Mouse (Mus musculus) liver, embryonic 12.5 days (tissue): Measurements from ENCODE around the gene Cd24a. TPM values are rescaled to one million over a fixed set of nuclear protein-coding genes. Genes with fewer than 3 reads are reported as not detected.

Experiments used
- ATAC-seq: fragments of 200-750 bp; cut with Nextera tagmentation; 2 replicates; pipeline ENCODE4 v1.8.0; 2017; ENCODE audit warnings: moderate number of reproducible peaks, mild to moderate bottlenecking, moderate library complexity
- H3K27ac ChIP-seq: fragments of 300-500 bp; sonication (generic); 2 replicates; pipeline ENCODE4 v1.5.1; 2016; ENCODE audit warnings: mild to moderate bottlenecking
- H3K27me3 ChIP-seq: fragments of 300-500 bp; sonication (generic); replicated peaks from 2 replicates; pipeline ENCODE4 v1.6.1; 2016; ENCODE audit warnings: mild to moderate bottlenecking, moderate library complexity
- H3K36me3 ChIP-seq: fragments of 300-500 bp; sonication (generic); 2 replicates; pipeline ENCODE4 v1.6.1; 2016; ENCODE audit warnings: mild to moderate bottlenecking, moderate library complexity
- H3K4me1 ChIP-seq: fragments of 300-500 bp; sonication (generic); 2 replicates; pipeline ENCODE4 v1.6.1; 2016
- H3K4me2 ChIP-seq: fragments of 300-500 bp; sonication (generic); 2 replicates; pipeline ENCODE4 v1.6.1; 2016; ENCODE audit warnings: mild to moderate bottlenecking, moderate library complexity
- H3K4me3 ChIP-seq: fragments of 300-500 bp; sonication (generic); 2 replicates; pipeline ENCODE4 v1.5.1; 2016; ENCODE audit warnings: mild to moderate bottlenecking, moderate library complexity
- H3K9ac ChIP-seq: fragments of 300-500 bp; sonication (generic); 2 replicates; pipeline ENCODE4 v1.6.1; 2016; ENCODE audit warnings: mild to moderate bottlenecking, moderate library complexity
- H3K9me3 ChIP-seq: fragments of 300-500 bp; sonication (generic); replicated peaks from 2 replicates; pipeline ENCODE4 v1.6.1; 2016; ENCODE audit warnings: mild to moderate bottlenecking, moderate library complexity
- WGBS: fragments of 180-500 bp; shearing (Covaris S2); methylation state at CpG from one replicate; pipeline ENCODE4 v1.1.7; 2016; ENCODE audit not compliant: insufficient replicate concordance; 5-methylcytosine and 5-hydroxymethylcytosine counted together
- polyA plus RNA-seq: library from polyadenylated mRNA; unstranded; fragments of >200 nt; fragmentation: Nextera tagmentation; extraction: Ambion mirVana; gene quantifications from 2 replicates; pipeline ENCODE4 v1.2.1, GENCODE M21; 2016

Gene Cd24a
- polyA plus RNA-seq, 1 experiment from 2014 or later = 819 TPM

- peak overlapping the region; percentile 99 for H3K27ac ChIP-seq
- H3K9ac ChIP-seq = peak overlapping the region; percentile 57
- peak; percentile 97 for ATAC-seq
- H3K4me3 ChIP-seq = no peak overlapping the region
- 18% methylated on average over 5 of the region's 5 CpGs for WGBS
- peaks cover 88% of the 10 kb centered on the region for H3K4me1 ChIP-seq
- H3K4me2 ChIP-seq = peak overlapping the region; percentile 55
- no peaks in the 10 kb centered on the region for H3K27me3 ChIP-seq
- peaks cover 27% of the 10 kb centered on the region for H3K36me3 ChIP-seq
- no peaks in the 10 kb centered on the region for H3K9me3 ChIP-seq
Observed at GRCm38 (mm10) chr10:43609507-43609906, 31.4 kb downstream of the Cd24a start.

DNA sequence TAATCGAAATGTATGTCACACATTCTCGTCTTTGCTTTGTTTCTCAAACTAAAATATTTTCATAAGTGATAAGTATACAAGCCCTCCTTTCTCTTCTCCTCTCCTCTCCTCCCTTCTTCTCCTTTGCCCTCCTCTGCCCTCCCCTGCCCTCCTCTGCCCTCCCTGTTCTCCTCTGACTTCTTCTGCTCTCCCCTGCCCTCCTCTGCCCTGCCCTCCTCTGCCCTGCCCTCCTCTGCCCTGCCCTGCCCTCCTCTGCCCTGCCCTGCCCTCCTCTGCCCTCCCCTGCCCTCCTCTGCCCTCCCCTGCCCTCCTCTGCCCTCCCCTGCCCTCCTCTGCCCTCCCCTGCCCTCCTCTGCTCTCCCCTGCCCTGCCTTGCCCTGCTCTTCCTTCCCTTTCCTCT, 31.9 kb downstream of the Cd24a start:
- Histone ChIP-seq H3K36me3 (peaks cover 26% of the 10 kb centered on the region), H3K27ac (peak overlapping the region; percentile 99), H3K27me3 (no peaks in the 10 kb centered on the region), H3K9me3 (no peaks in the 10 kb centered on the region), H3K9ac (peak overlapping the region; percentile 57), H3K4me3 (no peak overlapping the region), H3K4me2 (peak overlapping the region; percentile 55), H3K4me1 (peaks cover 83% of the 10 kb centered on the region)
- ATAC-seq = peak; percentile 83
- WGBS = 33% methylated on average over 2 of the region's 2 CpGs

DNA sequence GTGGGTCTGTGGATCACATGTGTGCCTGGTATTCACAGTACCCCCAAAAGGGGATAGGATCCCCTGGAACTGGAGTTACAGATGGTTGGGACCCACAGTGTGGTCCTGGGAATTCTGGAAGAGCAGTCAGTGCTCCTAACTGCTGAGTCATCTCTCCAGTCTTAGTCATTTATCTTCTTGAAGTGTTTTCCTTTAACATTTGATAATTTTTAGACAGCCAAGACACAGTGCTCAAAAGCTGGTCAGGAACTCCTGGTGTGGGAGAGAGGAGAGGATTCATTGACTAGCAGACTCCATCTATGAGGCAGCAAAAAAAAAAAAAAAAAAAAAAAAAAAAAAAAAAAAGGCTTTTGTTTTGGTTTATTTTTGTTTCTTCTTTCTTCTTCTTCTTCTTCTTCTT, 33.0 kb downstream of the Cd24a start:
- H3K9ac ChIP-seq = peak overlapping the region; percentile 43; the same call in 1 of the 2 replicates
- H3K27ac ChIP-seq = peak overlapping the region; percentile 99
- peaks cover 77% of the 10 kb centered on the region for H3K4me1 ChIP-seq
- H3K9me3 ChIP-seq = no peaks in the 10 kb centered on the region
- H3K36me3 ChIP-seq = peaks cover 20% of the 10 kb centered on the region
- H3K27me3 ChIP-seq = peaks cover under 1% of the 10 kb centered on the region; the same call in 1 of the 2 replicates
- H3K4me3 ChIP-seq = no peak overlapping the region
- ATAC-seq = peak; percentile 10; the same call in 1 of the 2 replicates
- H3K4me2 ChIP-seq = peak overlapping the region; percentile 55

DNA sequence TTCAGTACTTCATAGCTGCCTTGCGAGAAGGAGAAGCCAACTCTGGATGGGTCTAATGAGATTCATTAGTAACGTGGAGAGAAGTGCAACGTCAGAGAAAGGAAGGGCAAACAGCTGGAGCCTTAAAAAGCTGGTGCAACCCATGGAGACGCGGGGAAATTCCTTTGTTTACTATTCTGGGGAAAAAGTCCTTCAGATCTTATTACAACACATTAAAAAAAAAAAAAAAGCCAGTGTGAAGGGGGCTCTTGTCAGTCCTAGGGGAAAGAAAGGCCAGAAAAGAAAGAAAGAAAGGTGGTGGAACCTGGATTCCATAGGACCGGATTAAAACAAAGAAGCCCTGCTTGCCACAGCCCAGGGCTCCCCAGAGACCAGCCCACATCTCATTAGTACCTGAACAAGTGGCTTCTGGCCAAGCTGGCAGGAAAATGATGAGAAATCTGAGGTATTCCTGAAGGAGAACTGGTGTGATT, 41.0 kb downstream of the Cd24a start:
- Histone ChIP-seq H3K4me1 (peaks cover 61% of the 10 kb centered on the region), H3K9ac (peak overlapping the region; percentile 38; the same call in 1 of the 2 replicates), H3K4me2 (no peak overlapping the region), H3K27me3 (peaks cover 20% of the 10 kb centered on the region), H3K9me3 (no peaks in the 10 kb centered on the region), H3K36me3 (peaks cover 11% of the 10 kb centered on the region), H3K27ac (peak overlapping the region; percentile 70), H3K4me3 (no peak overlapping the region)
- ATAC-seq = no peak
- 36% methylated on average over 6 of the region's 6 CpGs for WGBS

DNA sequence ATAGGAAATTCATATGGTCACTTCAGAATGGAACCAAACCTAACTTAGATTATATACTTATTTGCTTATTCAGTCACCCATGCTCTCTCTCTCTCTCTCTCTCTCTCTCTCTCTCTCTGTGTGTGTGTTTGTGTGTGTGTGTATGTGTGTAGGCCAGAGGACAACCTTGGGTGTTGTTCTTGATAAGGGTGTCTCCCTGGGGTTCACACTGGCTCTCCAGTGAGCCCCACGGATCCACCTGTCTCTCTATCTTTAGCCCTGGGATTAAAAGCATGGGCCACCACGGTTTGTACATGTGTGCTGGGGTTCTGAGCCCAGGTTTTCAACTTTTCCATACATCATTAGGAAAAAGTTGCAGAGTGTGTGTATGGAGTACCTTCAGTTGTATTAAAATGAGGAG, 41.9 kb downstream of the Cd24a start:
- Histone ChIP-seq H3K9me3 (no peaks in the 10 kb centered on the region), H3K36me3 (peaks cover 3% of the 10 kb centered on the region; the same call in 1 of the 2 replicates), H3K4me2 (0 out of 2 replicates have a peak overlapping the region, but pooled peaks have one; percentile 12), H3K27me3 (peaks cover 20% of the 10 kb centered on the region), H3K4me1 (peaks cover 69% of the 10 kb centered on the region), H3K4me3 (no peak overlapping the region), H3K9ac (peak overlapping the region; percentile 61), H3K27ac (peak overlapping the region; percentile 70)
- peak; percentile 83 for ATAC-seq
- WGBS = 34% methylated on average over 2 of the region's 2 CpGs

- Histone ChIP-seq H3K36me3 (peaks cover 14% of the 10 kb centered on the region), H3K9me3 (peaks cover 9% of the 10 kb centered on the region), H3K4me2 (no peak overlapping the region), H3K4me1 (peaks cover 85% of the 10 kb centered on the region), H3K27me3 (0 out of 2 replicates have a peak, but pooled peaks cover under 1% of the 10 kb centered on the region), H3K27ac (peak overlapping the region; percentile 93), H3K4me3 (no peak overlapping the region), H3K9ac (no peak overlapping the region)
- ATAC-seq = no peak
- 78% methylated on average over 8 of the region's 8 CpGs for WGBS
Observed at GRCm38 (mm10) chr10:43623510-43623909, 45.4 kb downstream of the Cd24a start.

- H3K4me2 ChIP-seq = no peak overlapping the region
- ATAC-seq = no peak
Observed at GRCm38 (mm10) chr10:43624362-43624761, 46.3 kb downstream of the Cd24a start.

DNA sequence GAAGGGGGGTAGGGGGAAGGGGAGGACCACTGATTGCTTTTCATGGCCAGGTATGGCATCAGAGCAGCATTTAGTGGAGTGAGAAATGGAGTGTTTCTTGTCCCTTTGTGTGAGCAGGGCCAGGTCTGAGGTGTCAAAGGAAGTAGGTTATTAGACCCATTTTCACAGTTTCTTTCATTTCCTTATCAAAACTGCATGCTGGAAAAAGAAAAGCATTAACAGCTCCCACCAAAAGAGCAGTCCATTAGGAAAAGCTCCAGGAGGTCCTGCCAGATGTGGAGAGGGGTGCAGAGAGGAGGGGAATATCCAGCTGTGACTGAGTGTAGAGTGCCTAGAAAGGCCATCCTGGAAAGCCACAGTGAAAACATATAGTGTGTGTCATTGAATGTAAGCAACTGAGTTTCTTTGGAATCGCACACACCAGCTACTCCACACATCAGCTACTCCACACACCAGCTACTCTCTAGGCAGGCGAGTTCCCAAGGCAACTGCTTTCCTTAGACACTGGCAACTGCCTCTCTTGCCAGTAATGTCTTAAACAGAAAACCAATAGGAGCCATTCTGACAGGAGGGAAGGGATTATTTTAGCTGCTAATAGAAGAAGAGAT, 46.8 kb downstream of the Cd24a start:
- peak overlapping the region; percentile 47 for H3K4me2 ChIP-seq
- H3K4me1 ChIP-seq = peaks cover 86% of the 10 kb centered on the region
- WGBS = 54% methylated on average over 2 of the region's 2 CpGs
- peak overlapping the region; percentile 62 for H3K9ac ChIP-seq
- H3K27ac ChIP-seq = peak overlapping the region; percentile 93
- peaks cover 9% of the 10 kb centered on the region for H3K9me3 ChIP-seq
- peaks cover 14% of the 10 kb centered on the region for H3K36me3 ChIP-seq
- peak; percentile 34; the same call in 1 of the 2 replicates for ATAC-seq
- no peaks in the 10 kb centered on the region for H3K27me3 ChIP-seq
- H3K4me3 ChIP-seq = no peak overlapping the region

More at GRCm38 (mm10) chr10:43624362-43624761, 46.3 kb downstream of the Cd24a start:
- H3K36me3 ChIP-seq = peaks cover 14% of the 10 kb centered on the region
- H3K9ac ChIP-seq = peak overlapping the region; percentile 62; the same call in 1 of the 2 replicates
- peak overlapping the region; percentile 93 for H3K27ac ChIP-seq
- peaks cover 9% of the 10 kb centered on the region for H3K9me3 ChIP-seq
- no peaks in the 10 kb centered on the region for H3K27me3 ChIP-seq
- WGBS = 72% methylated on average over 5 of the region's 5 CpGs
- no peak overlapping the region for H3K4me3 ChIP-seq
- peaks cover 86% of the 10 kb centered on the region for H3K4me1 ChIP-seq

DNA sequence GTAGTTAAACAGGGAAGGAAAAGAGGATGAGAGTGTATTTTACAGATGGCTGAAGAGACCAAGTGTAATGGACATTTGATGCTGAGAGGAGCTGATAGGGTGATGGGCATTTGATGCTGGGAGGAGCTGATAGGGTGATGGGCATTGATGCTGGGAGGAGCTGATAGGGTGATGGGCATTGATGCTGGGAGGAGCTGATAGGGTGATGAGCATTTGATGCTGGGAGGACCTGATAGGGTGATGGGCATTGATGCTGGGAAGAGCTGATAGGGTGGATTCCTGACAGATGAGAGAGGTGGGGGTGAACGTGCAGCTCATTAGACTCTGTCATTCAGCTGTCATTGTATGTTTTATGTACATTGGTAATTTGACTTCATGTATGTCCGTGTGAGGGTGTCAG, 47.5 kb downstream of the Cd24a start:
- Histone ChIP-seq H3K4me2 (peak overlapping the region; percentile 47), H3K9me3 (peaks cover 9% of the 10 kb centered on the region), H3K27ac (peak overlapping the region; percentile 93), H3K36me3 (peaks cover 14% of the 10 kb centered on the region), H3K4me3 (no peak overlapping the region), H3K27me3 (no peaks in the 10 kb centered on the region), H3K4me1 (peaks cover 86% of the 10 kb centered on the region), H3K9ac (peak overlapping the region; percentile 67)
- ATAC-seq = peak; percentile 92
- WGBS = 57% methylated on average over 2 of the region's 2 CpGs

- WGBS = 75% methylated on average over 5 of the region's 5 CpGs
- peak overlapping the region; percentile 53; the same call in 1 of the 2 replicates for H3K9ac ChIP-seq
- no peak for ATAC-seq
Observed at GRCm38 (mm10) chr10:43629216-43629615, 51.1 kb downstream of the Cd24a start.

GRCm38 (mm10) chr10:43629857-43630256, 51.8 kb downstream of the Cd24a start:
- peak overlapping the region; percentile 46 for H3K4me2 ChIP-seq
- H3K4me3 ChIP-seq = no peak overlapping the region
- H3K9ac ChIP-seq = peak overlapping the region; percentile 53
- no peak for ATAC-seq
- peaks cover 12% of the 10 kb centered on the region for H3K36me3 ChIP-seq
- peak overlapping the region; percentile 93 for H3K27ac ChIP-seq
- no peaks in the 10 kb centered on the region for H3K27me3 ChIP-seq
- peaks cover 82% of the 10 kb centered on the region for H3K4me1 ChIP-seq
- H3K9me3 ChIP-seq = peaks cover 9% of the 10 kb centered on the region

More at GRCm38 (mm10) chr10:43629216-43629615, 51.1 kb downstream of the Cd24a start:
- Histone ChIP-seq H3K4me2 (no peak overlapping the region), H3K9me3 (peaks cover 9% of the 10 kb centered on the region), H3K4me3 (no peak overlapping the region), H3K27me3 (no peaks in the 10 kb centered on the region), H3K27ac (peak overlapping the region; percentile 93), H3K36me3 (peaks cover 11% of the 10 kb centered on the region), H3K4me1 (peaks cover 86% of the 10 kb centered on the region)

DNA sequence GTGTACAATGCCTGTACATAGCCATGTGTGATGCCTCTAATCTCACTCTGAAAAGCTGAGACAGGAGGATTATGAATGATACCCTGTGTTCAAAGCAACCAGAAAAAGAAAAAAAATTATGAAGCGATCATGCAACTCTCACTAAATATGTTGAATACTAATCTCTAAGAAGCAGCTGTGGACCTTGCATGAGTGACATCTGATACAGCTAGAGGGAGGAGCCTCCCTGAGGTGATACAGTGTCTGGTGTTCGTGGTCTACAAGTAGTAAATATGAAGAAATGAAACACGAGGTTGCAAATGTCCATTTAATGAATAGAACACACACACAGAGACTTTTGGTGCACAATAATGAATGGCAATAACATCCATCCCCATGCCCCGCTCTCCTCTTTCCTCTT, 52.5 kb downstream of the Cd24a start:
- H3K4me2 ChIP-seq = peak overlapping the region; percentile 46
- H3K9me3 ChIP-seq = peaks cover 9% of the 10 kb centered on the region
- H3K4me1 ChIP-seq = peaks cover 76% of the 10 kb centered on the region
- H3K27ac ChIP-seq = peak overlapping the region; percentile 93
- peaks cover 14% of the 10 kb centered on the region for H3K36me3 ChIP-seq
- no peak overlapping the region for H3K4me3 ChIP-seq
- 34% methylated on average over 4 of the region's 4 CpGs for WGBS
- peak overlapping the region; percentile 56 for H3K9ac ChIP-seq
- H3K27me3 ChIP-seq = no peaks in the 10 kb centered on the region
- peak; percentile 95 for ATAC-seq
